Mouse (Mus musculus): Measurements from ENCODE around the gene Ppp1r3e. TPM values are rescaled to one million over a fixed set of nuclear protein-coding genes. Genes with fewer than 3 reads are reported as not detected.

The Ppp1r3e gene
- polyA plus RNA-seq (2012; rRNA removed) = 2.6 and 3.0 TPM in 2 replicates

GRCm38 (mm10) chr14:54877048-54877715 lies at the start of gene Ppp1r3e:
Gene Ppp1r3e, minus strand, starts transcription at chr14:54877550.

GRCm38 (mm10) chr14:54925349-54926342 lies 48.3 kb upstream of the Ppp1r3e start, which contains the start of gene Efs:
Gene Efs, minus strand, starts transcription at chr14:54926126.

GRCm38 (mm10) chr14:54912886-54913285 lies 35.5 kb upstream of the Ppp1r3e start, which contains the start of gene Slc22a17:
Gene Slc22a17, minus strand, starts transcription at chr14:54913132.

GRCm38 (mm10) chr14:54892200-54892599 lies 14.8 kb upstream of the Ppp1r3e start, which contains the start of gene Pabpn1:
Gene Pabpn1, plus strand, starts transcription at chr14:54892500.

GRCm38 (mm10) chr14:54883154-54884021 lies 6.0 kb upstream of the Ppp1r3e start, which contains the start of the genes Bcl2l2 and Gm20521:
Gene Bcl2l2, plus strand, starts transcription at chr14:54883377.
Gene Gm20521, plus strand, starts transcription at chr14:54883441.

GRCm38 (mm10) chr14:54870861-54871260 lies 6.5 kb downstream of the Ppp1r3e start, which contains the start of gene Homez:
Gene Homez, minus strand, starts transcription at chr14:54870961.

Other genes starting within 250 kb of the Ppp1r3e start
- not detected in 2 replicates for gene Gm17606, start 236.6 kb downstream of the Ppp1r3e start, polyA plus RNA-seq (2012; rRNA removed)
- 1.00 and 1.1 TPM in 2 replicates for gene Cdh24, start 236.2 kb downstream of the Ppp1r3e start, polyA plus RNA-seq (2012; rRNA removed)
- gene 1700123O20Rik, start 191.3 kb downstream of the Ppp1r3e start, polyA plus RNA-seq (2012; rRNA removed) = 32.7 and 36.7 TPM in 2 replicates
- 71.1 and 71.7 TPM in 2 replicates for gene Acin1, start 190.6 kb downstream of the Ppp1r3e start, polyA plus RNA-seq (2012; rRNA removed)
- gene Gm29776, start 178.7 kb downstream of the Ppp1r3e start, polyA plus RNA-seq (2012; rRNA removed) = 0.05 TPM in 2 replicates
- 5.1 and 7.5 TPM in 2 replicates for gene Cebpe, start 165.4 kb downstream of the Ppp1r3e start, polyA plus RNA-seq (2012; rRNA removed)
- gene Slc7a8, start 95.6 kb downstream of the Ppp1r3e start, polyA plus RNA-seq (2012; rRNA removed) = 2.9 and 3.6 TPM in 2 replicates
- gene Rnf212b, start 63.4 kb downstream of the Ppp1r3e start, polyA plus RNA-seq (2012; rRNA removed) = not detected in 2 replicates
- gene Homez, start 6.6 kb downstream of the Ppp1r3e start, polyA plus RNA-seq (2012; rRNA removed) = 1.1 and 1.2 TPM in 2 replicates
- gene Bcl2l2, start 5.8 kb upstream of the Ppp1r3e start, polyA plus RNA-seq (2012; rRNA removed) = 4.9 and 5.8 TPM in 2 replicates
- 0.09 and 0.10 TPM in 2 replicates for gene Gm20521, start 5.9 kb upstream of the Ppp1r3e start, polyA plus RNA-seq (2012; rRNA removed)
- 115 and 131 TPM in 2 replicates for gene Pabpn1, start 14.9 kb upstream of the Ppp1r3e start, polyA plus RNA-seq (2012; rRNA removed)
- gene Slc22a17, start 35.6 kb upstream of the Ppp1r3e start, polyA plus RNA-seq (2012; rRNA removed) = 2.8 and 5.0 TPM in 2 replicates
- gene Efs, start 48.6 kb upstream of the Ppp1r3e start, polyA plus RNA-seq (2012; rRNA removed) = 0.25 and 0.83 TPM in 2 replicates
- not detected in 2 replicates for gene Il25, start 55.1 kb upstream of the Ppp1r3e start, polyA plus RNA-seq (2012; rRNA removed)
- gene Cmtm5, start 58.7 kb upstream of the Ppp1r3e start, polyA plus RNA-seq (2012; rRNA removed) = 0.12 TPM in 1 of 2 replicates, not detected in the other
- gene Myh6, start 89.4 kb upstream of the Ppp1r3e start, polyA plus RNA-seq (2012; rRNA removed) = 0.02 and 0.20 TPM in 2 replicates
- not detected in 2 replicates for gene Gm17428, start 99.4 kb upstream of the Ppp1r3e start, polyA plus RNA-seq (2012; rRNA removed)
- 0.07 and 2.9 TPM in 2 replicates for gene Myh7, start 117.1 kb upstream of the Ppp1r3e start, polyA plus RNA-seq (2012; rRNA removed)
- gene Ngdn, start 137.9 kb upstream of the Ppp1r3e start, polyA plus RNA-seq (2012; rRNA removed) = 32.0 and 34.0 TPM in 2 replicates
- 0.19 and 0.28 TPM in 2 replicates for gene Zfhx2, start 214.8 kb upstream of the Ppp1r3e start, polyA plus RNA-seq (2012; rRNA removed)
- 1.9 and 2.4 TPM in 2 replicates for gene Thtpa, start 217.2 kb upstream of the Ppp1r3e start, polyA plus RNA-seq (2012; rRNA removed)
- 12.2 and 14.4 TPM in 2 replicates for gene Ap1g2, start 229.0 kb upstream of the Ppp1r3e start, polyA plus RNA-seq (2012; rRNA removed)
- 0.02 and 0.05 TPM in 2 replicates for gene Jph4, start 239.4 kb upstream of the Ppp1r3e start, polyA plus RNA-seq (2012; rRNA removed)